Mouse (Mus musculus) forebrain, embryonic 10.5 days (tissue): ENCODE results near the gene Dpy30. TPM values are rescaled to one million over a fixed set of nuclear protein-coding genes. Genes with fewer than 3 reads are reported as not detected.

ENCODE experiments used
- DNase-seq: peaks from one replicate; pipeline ENCODE4 v3.0.0-alpha.2; 2017; ENCODE audit warnings: low spot score; ENCODE audit errors: extremely low spot score
- H3K27ac ChIP-seq: fragments of 300-500 bp; sonication (generic); 2 replicates; pipeline ENCODE4 v1.5.1; 2016; ENCODE audit warnings: mild to moderate bottlenecking
- H3K27me3 ChIP-seq: fragments of 300-500 bp; sonication (generic); 2 replicates; pipeline ENCODE4 v1.6.1; 2016; ENCODE audit warnings: mild to moderate bottlenecking; ENCODE audit not compliant: poor library complexity, severe bottlenecking
- H3K36me3 ChIP-seq: fragments of 300-500 bp; sonication (generic); replicated peaks from 2 replicates; pipeline ENCODE4 v1.6.1; 2016; ENCODE audit warnings: mild to moderate bottlenecking, moderate library complexity
- H3K4me1 ChIP-seq: fragments of 300-500 bp; sonication (generic); 2 replicates; pipeline ENCODE4 v1.6.1; 2016
- H3K4me3 ChIP-seq: fragments of 300-500 bp; sonication (generic); 2 replicates; pipeline ENCODE4 v1.5.1; 2016; ENCODE audit warnings: mild to moderate bottlenecking, moderate library complexity
- H3K9me3 ChIP-seq: fragments of 300-500 bp; sonication (generic); 2 replicates; pipeline ENCODE4 v1.6.1; 2016; ENCODE audit warnings: mild to moderate bottlenecking, moderate library complexity
- WGBS: fragments of 180-500 bp; shearing (Covaris S2); methylation state at CpG from one replicate; pipeline ENCODE4 v1.1.7; 2016; 5-methylcytosine and 5-hydroxymethylcytosine counted together
- polyA plus RNA-seq: library from polyadenylated mRNA; unstranded; fragments of >200 nt; fragmentation: Nextera tagmentation; extraction: Ambion mirVana; gene quantifications from 2 replicates; pipeline ENCODE4 v1.2.1, GENCODE M21; 2016

Dpy30 gene
- polyA plus RNA-seq, 1 experiment from 2014 or later, result 303 TPM

DNA sequence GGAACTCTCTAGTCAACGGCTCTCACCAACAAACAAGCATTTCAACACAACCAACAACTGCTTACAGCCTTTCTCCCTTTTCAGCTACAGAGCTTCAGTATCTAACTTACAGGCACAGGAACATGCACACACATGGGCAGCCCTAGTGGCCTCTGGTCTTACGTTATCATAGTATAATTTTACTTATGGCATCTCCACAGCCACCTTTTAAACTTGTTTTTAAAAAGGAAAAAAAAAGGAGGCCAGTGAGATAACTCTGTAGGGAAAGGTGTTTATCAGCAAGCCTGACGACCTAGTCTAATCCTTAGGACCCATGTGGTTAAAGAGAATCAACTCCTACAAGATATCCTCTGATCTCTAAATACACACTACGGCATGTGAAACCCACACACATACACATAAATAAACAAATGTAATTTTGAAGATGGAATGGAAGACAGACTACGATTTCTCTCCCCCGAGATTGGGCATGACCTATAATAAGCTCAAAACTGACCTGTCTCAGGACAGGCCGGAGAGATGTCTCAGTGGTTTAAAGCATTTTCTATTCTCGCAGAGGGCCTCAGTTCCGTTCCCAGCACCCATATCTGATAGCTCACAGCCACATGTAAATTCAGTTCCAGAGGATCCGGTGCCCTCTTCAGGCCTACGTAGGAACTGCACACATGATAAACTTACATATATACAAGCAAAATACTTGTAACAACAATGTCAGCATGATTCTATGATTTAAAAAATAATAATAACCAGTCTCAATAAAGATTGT, 56.1 kb downstream of the Dpy30 start:
- no peaks in the 10 kb centered on the region for H3K27me3 ChIP-seq
- WGBS, result 93% methylated on average over 11 of the region's 11 CpGs

DNA sequence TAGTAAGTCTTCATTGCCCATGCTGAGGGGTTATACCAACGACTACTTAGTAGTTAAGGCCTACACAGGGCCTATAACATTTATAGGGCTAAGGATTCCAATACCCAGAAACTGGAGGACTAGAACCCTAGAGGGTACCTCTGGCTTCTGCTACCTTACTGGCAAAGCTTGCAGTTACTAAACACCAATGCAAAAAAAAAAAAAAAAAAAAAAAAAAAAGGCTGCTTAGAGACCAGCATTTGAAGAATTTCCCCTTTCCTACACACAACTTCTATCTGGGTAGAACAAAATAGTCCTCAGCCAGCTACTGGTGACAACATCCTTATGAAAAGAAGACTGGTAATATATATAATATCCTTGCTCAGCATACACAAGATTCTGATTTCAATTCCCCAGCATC, 58.1 kb downstream of the Dpy30 start:
- peaks cover 18% of the 10 kb centered on the region for H3K36me3 ChIP-seq
- H3K27me3 ChIP-seq, result no peaks in the 10 kb centered on the region
- DNase-seq, result no peak
- peaks cover 29% of the 10 kb centered on the region for H3K4me1 ChIP-seq
- no peak overlapping the region for H3K4me3 ChIP-seq
- H3K27ac ChIP-seq, result no peak overlapping the region; the same call in 1 of the 2 replicates
- WGBS, result 77% methylated on average over 1 of the region's 1 CpGs
- H3K9me3 ChIP-seq, result peaks cover 6% of the 10 kb centered on the region

More for the DNA sequence above, 56.1 kb downstream of the Dpy30 start:
- H3K27ac ChIP-seq, result no peak overlapping the region
- peaks cover 29% of the 10 kb centered on the region for H3K4me1 ChIP-seq
- H3K9me3 ChIP-seq, result peaks cover 12% of the 10 kb centered on the region
- peaks cover 28% of the 10 kb centered on the region for H3K36me3 ChIP-seq
- no peak for DNase-seq
- no peak overlapping the region for H3K4me3 ChIP-seq

DNA sequence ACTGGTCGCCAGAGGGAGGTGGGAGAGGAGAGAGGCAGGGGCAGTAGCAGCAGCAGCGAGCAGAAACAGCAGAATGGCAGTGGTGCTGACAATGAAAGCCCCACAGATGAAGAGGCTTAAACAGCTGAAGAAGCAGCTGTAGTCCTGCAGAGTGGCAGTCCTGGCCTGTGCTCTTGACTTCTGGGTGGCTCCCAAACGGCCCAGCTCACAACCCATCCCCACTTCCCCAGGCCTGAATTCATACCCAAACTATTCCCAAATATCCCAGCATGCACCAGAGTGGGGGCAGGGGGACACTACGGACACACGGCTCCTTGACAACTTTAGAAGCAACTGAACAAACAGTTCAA, 58.6 kb downstream of the Dpy30 start:
- 0 out of 2 replicates have a peak overlapping the region, but pooled peaks have one; percentile 12 for H3K4me3 ChIP-seq
- peaks cover 6% of the 10 kb centered on the region for H3K9me3 ChIP-seq
- DNase-seq, result no peak
- peak overlapping the region; percentile 72 for H3K27ac ChIP-seq
- H3K36me3 ChIP-seq, result peaks cover 18% of the 10 kb centered on the region
- WGBS, result 33% methylated on average over 5 of the region's 5 CpGs
- no peaks in the 10 kb centered on the region for H3K27me3 ChIP-seq
- H3K4me1 ChIP-seq, result peaks cover 29% of the 10 kb centered on the region

DNA sequence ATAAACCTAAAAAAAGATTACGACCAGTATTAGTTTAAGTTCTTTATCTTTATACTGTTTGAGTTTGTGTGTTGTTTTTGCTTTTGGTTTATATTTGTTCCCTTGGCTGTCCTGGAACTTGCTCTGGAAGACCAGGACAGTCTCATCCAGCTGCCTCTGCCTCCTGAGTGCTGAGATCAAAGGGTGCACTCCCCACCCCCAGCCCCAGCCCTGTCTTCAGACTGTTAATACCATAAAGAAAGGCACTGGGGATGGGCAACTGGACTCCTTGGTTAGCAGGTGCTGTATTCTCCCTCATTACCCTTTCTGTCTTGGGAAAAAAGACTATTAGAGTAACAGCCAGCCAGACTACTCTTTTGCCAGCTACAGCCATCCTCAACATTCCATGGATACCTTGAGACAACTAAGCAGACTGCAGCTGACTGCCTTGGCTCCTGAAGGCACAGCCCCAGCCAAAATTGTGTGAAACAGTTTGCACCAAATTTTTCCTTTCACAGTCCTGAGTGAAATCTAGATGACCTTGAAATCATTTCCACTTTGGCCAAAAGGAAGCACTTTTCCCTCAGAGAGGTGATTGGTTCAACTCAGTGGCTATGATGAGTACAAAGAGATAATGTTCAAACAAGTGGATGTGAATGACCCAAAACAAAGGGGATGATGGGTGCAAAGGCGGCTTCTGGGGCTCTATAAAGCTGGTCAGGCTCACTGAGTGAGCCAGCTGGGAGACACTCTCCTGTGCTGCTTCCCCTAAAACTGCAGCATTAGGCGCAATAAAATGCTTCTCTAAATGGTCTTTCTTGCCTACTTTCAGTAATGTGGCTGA, 59.2 kb downstream of the Dpy30 start:
- WGBS, result 56% methylated on average over 3 of the region's 3 CpGs
- H3K4me3 ChIP-seq, result no peak overlapping the region
- H3K9me3 ChIP-seq, result peaks cover 6% of the 10 kb centered on the region
- no peaks in the 10 kb centered on the region for H3K27me3 ChIP-seq
- peak overlapping the region; percentile 72 for H3K27ac ChIP-seq
- H3K4me1 ChIP-seq, result peaks cover 29% of the 10 kb centered on the region
- H3K36me3 ChIP-seq, result peaks cover 16% of the 10 kb centered on the region
- DNase-seq, result no peak

DNA sequence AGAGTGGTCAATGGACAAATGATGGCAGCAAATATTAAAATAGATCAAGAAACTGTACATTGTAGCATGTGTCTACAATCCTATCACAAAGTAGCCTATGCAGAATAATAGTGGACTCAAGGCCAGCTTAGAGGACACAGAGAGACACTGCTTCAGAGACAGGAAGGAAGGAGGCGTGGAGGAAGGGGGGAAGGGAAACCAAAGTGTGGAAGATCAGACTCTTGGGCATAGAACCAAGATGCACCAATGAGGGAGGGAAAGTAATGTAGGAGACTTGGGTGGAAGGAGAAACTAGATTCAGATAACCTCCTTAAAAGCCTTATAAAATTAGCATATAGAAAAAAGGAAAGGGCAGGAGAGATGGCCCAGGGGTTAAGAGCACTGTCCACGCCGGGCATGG, 61.3 kb downstream of the Dpy30 start:
- H3K36me3 ChIP-seq, result peaks cover 12% of the 10 kb centered on the region
- no peaks in the 10 kb centered on the region for H3K9me3 ChIP-seq
- WGBS, result 90% methylated on average over 3 of the region's 3 CpGs
- no peak overlapping the region for H3K4me3 ChIP-seq
- no peak for DNase-seq
- H3K27ac ChIP-seq, result no peak overlapping the region
- H3K4me1 ChIP-seq, result peaks cover 29% of the 10 kb centered on the region
- H3K27me3 ChIP-seq, result no peaks in the 10 kb centered on the region

Other genes with a start within 250 kb of the Dpy30 start
- 89.7 and 95.9 TPM in 2 replicates for gene Memo1, start 28.4 kb downstream of the Dpy30 start, polyA plus RNA-seq
- gene Spast, start 15.0 kb upstream of the Dpy30 start, polyA plus RNA-seq, result 12.6 and 12.7 TPM in 2 replicates
- 33.8 and 35.4 TPM in 2 replicates for gene Slc30a6, start 71.7 kb upstream of the Dpy30 start, polyA plus RNA-seq
- gene Nlrc4, start 135.2 kb upstream of the Dpy30 start, polyA plus RNA-seq, result 0.12 and 0.26 TPM in 2 replicates
- 27.0 and 28.6 TPM in 2 replicates for gene Yipf4, start 165.5 kb upstream of the Dpy30 start, polyA plus RNA-seq
- 85.0 and 86.5 TPM in 2 replicates for gene Birc6, start 204.4 kb upstream of the Dpy30 start, polyA plus RNA-seq